Mouse (Mus musculus) liver, adult 2 months (tissue): Measurements from ENCODE around the gene Plxnd1.

Experiments
- CTCF ChIP-seq: fragments of 200-500 bp; IDR thresholded peaks from 2 replicates; pipeline ENCODE4 v1.5.1; 2011; ENCODE audit warnings: low read depth, low read length, control low read depth
- POLR2A ChIP-seq: fragments of 200-500 bp; IDR thresholded peaks from 2 replicates; pipeline ENCODE4 v1.6.1; 2011; ENCODE audit warnings: low read length, control low read depth; ENCODE audit not compliant: insufficient read depth; ENCODE audit errors: extremely low read depth

- TF ChIP-seq POLR2A (no peak), CTCF (no peak)
Observed at GRCm38 (mm10) chr6:115991881-115992620, 2.8 kb downstream of the Plxnd1 start.
